Mouse (Mus musculus): ENCODE measurements at regions not wholly inside any gene's neighbourhood (a gene's known extent, or its start where the extent isn't known, plus 50 kb on each side); places are given as distances from the start of the nearest gene placed in this dataset.

DNA sequence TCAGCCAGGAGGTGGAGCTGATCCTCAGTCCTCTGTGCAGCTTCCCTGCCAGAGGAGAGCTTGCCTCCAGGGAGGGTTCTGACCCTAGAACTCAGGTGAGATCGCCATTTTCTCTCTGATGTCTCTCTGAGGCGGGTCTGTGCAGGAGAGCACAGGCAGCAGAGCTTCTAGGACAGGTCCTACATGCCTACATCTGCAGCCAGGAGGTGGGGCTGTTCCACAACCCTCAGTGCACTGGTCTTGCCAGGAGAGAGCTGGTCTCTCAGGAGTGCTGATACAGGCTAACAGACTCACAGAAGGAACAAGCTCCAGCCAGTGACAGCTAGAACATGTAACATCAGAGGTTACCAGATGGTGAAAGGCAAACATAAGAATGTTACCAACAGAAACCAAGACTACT is 165.4 kb downstream of the Tmem17 start:
- Histone ChIP-seq H3K4me3 (ENCODE audit: insufficient read depth in 1 of 2, low read depth in 1 of 2, low read length in 2 of 2, poor library complexity in 1 of 2, severe bottlenecking in 1 of 2) (no peak overlapping the region), H3K4me1 (ENCODE audit: control insufficient read depth in 2 of 2, insufficient read depth in 2 of 2, low read length in 2 of 2, poor library complexity in 1 of 2) (no peaks in the 10 kb centered on the region), H3K9ac (ENCODE audit: insufficient read depth, low read depth, low read length, poor library complexity, severe bottlenecking) (no peak overlapping the region), H3K9me3 (ENCODE audit: control insufficient read depth, insufficient read depth, low read depth, low read length) (no peaks in the 10 kb centered on the region; the same call in 1 of the 2 replicates), H3K27ac (ENCODE audit: insufficient read depth, low read depth, low read length, poor library complexity, severe bottlenecking) (no peak overlapping the region), H3K36me3 (ENCODE audit: control insufficient read depth, insufficient read depth, low read length, poor library complexity, severe bottlenecking) (no peaks in the 10 kb centered on the region)
- in situ Hi-C loops (cut with MboI; ENCODE audit: low sequenced_read_pairs in 2 of 2, unreplicated experiment in 2 of 2) = no loop called here
- no peak for DNase-seq (ENCODE audit: low read depth, low spot score)
- TF ChIP-seq CHD2 (IDR thresholded peaks at IDR 0.05; ENCODE audit: low read depth, low read length) = no peak
- no peak for TF ChIP-seq MAFK (IDR thresholded peaks at IDR 0.05; ENCODE audit: insufficient read depth, low read depth, low read length)
- TF ChIP-seq HCFC1 (IDR thresholded peaks at IDR 0.05; ENCODE audit: borderline replicate concordance, insufficient read depth, low read length) = no peak
- TF ChIP-seq ZC3H11A (IDR thresholded peaks at IDR 0.05; ENCODE audit: borderline replicate concordance, low read depth, low read length) = 0 out of 2 replicates have a peak, but pooled peaks have one; percentile 21
- no peak for TF ChIP-seq ZNF384 (IDR thresholded peaks at IDR 0.05; ENCODE audit: low read depth, low read length)

DNA sequence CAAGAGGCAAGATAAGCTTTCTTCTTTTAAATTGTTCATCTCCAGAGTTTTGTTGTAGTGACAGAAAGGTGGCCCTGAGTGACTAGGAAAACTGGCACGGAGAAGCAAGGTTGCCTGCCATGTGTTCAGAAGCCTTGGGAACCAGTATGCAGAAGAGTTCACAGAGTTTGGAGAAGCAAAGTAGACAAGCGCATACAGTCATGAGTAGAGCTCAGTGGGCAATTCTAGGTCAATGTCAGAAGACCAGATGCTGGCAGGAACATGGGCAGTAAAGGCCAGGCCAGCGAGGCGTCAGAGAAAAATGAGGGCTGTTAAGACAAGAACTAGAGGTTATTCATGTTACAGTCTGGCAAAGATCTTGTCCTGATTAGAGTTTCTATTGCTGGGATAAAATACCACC is 172.7 kb downstream of the Tmem17 start:
- TF ChIP-seq ZC3H11A (IDR thresholded peaks at IDR 0.05; ENCODE audit: borderline replicate concordance, low read depth, low read length) (no peak), MAFK (IDR thresholded peaks at IDR 0.05; ENCODE audit: insufficient read depth, low read depth, low read length) (no peak), ZNF384 (IDR thresholded peaks at IDR 0.05; ENCODE audit: low read depth, low read length) (no peak), CHD2 (IDR thresholded peaks at IDR 0.05; ENCODE audit: low read depth, low read length) (no peak), HCFC1 (IDR thresholded peaks at IDR 0.05; ENCODE audit: borderline replicate concordance, insufficient read depth, low read length) (no peak)

DNA sequence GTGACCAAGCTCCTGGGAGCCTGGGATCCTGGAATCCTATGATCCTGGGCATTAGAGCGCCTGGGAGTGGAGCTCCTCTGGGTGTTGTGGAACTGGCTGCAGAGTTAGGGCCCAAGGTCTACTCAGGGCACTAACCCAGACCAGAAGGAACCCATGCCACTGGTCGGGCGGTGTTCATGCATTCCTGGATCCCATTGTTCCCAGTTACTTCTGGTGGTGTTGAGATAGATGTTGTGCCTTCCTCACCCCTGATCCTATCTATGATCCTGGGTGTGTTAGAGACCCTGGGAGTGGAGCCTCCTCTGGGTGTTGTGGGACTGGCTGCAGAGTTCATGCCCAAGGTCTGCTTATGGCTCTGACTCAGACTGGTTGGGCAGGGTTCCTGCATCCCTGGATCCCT is 169.9 kb downstream of the B3gnt2 start:
- in situ Hi-C loops (cut with MboI; ENCODE audit: low sequenced_read_pairs in 2 of 2, unreplicated experiment in 2 of 2) = no loop called here

More for the DNA sequence above, 172.7 kb downstream of the Tmem17 start:
- in situ Hi-C loops (cut with MboI; ENCODE audit: low sequenced_read_pairs in 2 of 2, unreplicated experiment in 2 of 2) = no loop called here
- Histone ChIP-seq H3K36me3 (ENCODE audit: control insufficient read depth, insufficient read depth, low read length, poor library complexity, severe bottlenecking) (no peaks in the 10 kb centered on the region), H3K4me3 (ENCODE audit: insufficient read depth in 1 of 2, low read depth in 1 of 2, low read length in 2 of 2, poor library complexity in 1 of 2, severe bottlenecking in 1 of 2) (no peak overlapping the region), H3K27ac (ENCODE audit: insufficient read depth, low read depth, low read length, poor library complexity, severe bottlenecking) (no peak overlapping the region), H3K9me3 (ENCODE audit: control insufficient read depth, insufficient read depth, low read depth, low read length) (no peaks in the 10 kb centered on the region), H3K9ac (ENCODE audit: insufficient read depth, low read depth, low read length, poor library complexity, severe bottlenecking) (no peak overlapping the region), H3K4me1 (ENCODE audit: control insufficient read depth in 2 of 2, insufficient read depth in 2 of 2, low read length in 2 of 2, poor library complexity in 1 of 2) (no peaks in the 10 kb centered on the region)
- DNase-seq (ENCODE audit: low read depth, low spot score) = no peak

DNA sequence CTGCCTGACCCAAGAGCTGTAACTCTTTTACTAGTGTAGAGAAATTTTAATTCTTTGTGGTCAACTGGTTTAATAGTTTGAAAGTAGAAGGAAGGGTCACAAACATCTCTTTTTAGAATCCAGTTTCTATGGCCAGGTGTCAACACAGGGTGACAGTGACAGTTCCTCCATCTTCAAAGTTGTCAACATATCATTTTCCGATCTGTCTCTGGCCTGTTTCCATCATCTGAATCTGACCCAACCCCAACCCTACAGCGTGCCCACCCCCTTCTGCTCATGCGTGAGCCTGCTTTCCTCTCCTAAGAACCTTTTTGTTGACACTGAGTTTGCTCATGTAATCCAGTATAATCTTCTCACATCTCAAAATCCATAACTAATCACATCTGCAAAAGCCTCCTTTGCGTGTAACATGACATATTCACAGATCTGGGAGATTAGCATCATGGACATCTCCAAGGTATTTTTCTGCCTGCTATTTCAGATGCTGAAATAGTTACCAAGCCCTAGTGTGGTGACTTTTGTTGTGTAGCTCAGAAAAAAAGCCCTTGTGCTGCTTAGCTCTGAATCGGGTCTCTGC is 168.4 kb downstream of the B3gnt2 start:
- H3K9ac ChIP-seq (ENCODE audit: insufficient read depth, low read depth, low read length, poor library complexity, severe bottlenecking) = no peak overlapping the region
- no peak for TF ChIP-seq MAFK (IDR thresholded peaks at IDR 0.05; ENCODE audit: insufficient read depth, low read depth, low read length)
- no peak for TF ChIP-seq HCFC1 (IDR thresholded peaks at IDR 0.05; ENCODE audit: borderline replicate concordance, insufficient read depth, low read length)
- no peak for TF ChIP-seq ZNF384 (IDR thresholded peaks at IDR 0.05; ENCODE audit: low read depth, low read length)
- TF ChIP-seq CHD2 (IDR thresholded peaks at IDR 0.05; ENCODE audit: low read depth, low read length) = no peak
- no peak for TF ChIP-seq ZC3H11A (IDR thresholded peaks at IDR 0.05; ENCODE audit: borderline replicate concordance, low read depth, low read length)
- no peak overlapping the region for H3K27ac ChIP-seq (ENCODE audit: insufficient read depth, low read depth, low read length, poor library complexity, severe bottlenecking)
- H3K36me3 ChIP-seq (ENCODE audit: control insufficient read depth, insufficient read depth, low read length, poor library complexity, severe bottlenecking) = no peaks in the 10 kb centered on the region
- in situ Hi-C loops (cut with MboI; ENCODE audit: low sequenced_read_pairs in 2 of 2, unreplicated experiment in 2 of 2) = no loop called here
- H3K9me3 ChIP-seq (ENCODE audit: control insufficient read depth, insufficient read depth, low read depth, low read length) = no peaks in the 10 kb centered on the region
- no peaks in the 10 kb centered on the region; a peak in 1 of 4 replicates for H3K4me1 ChIP-seq (ENCODE audit: control insufficient read depth in 2 of 2, insufficient read depth in 2 of 2, low read length in 2 of 2, poor library complexity in 1 of 2)
- DNase-seq (ENCODE audit: low read depth, low spot score) = no peak
- no peak overlapping the region for H3K4me3 ChIP-seq (ENCODE audit: insufficient read depth in 1 of 2, low read depth in 1 of 2, low read length in 2 of 2, poor library complexity in 1 of 2, severe bottlenecking in 1 of 2)

More for the DNA sequence above, 169.9 kb downstream of the B3gnt2 start:
- Histone ChIP-seq H3K27ac (ENCODE audit: insufficient read depth, low read depth, low read length, poor library complexity, severe bottlenecking) (no peak overlapping the region), H3K36me3 (ENCODE audit: control insufficient read depth, insufficient read depth, low read length, poor library complexity, severe bottlenecking) (no peaks in the 10 kb centered on the region), H3K4me1 (ENCODE audit: control insufficient read depth in 2 of 2, insufficient read depth in 2 of 2, low read length in 2 of 2, poor library complexity in 1 of 2) (no peaks in the 10 kb centered on the region; a peak in 1 of 4 replicates), H3K9ac (ENCODE audit: insufficient read depth, low read depth, low read length, poor library complexity, severe bottlenecking) (no peak overlapping the region), H3K9me3 (ENCODE audit: control insufficient read depth, insufficient read depth, low read depth, low read length) (no peaks in the 10 kb centered on the region), H3K4me3 (ENCODE audit: insufficient read depth in 1 of 2, low read depth in 1 of 2, low read length in 2 of 2, poor library complexity in 1 of 2, severe bottlenecking in 1 of 2) (no peak overlapping the region)
- no peak for TF ChIP-seq ZNF384 (IDR thresholded peaks at IDR 0.05; ENCODE audit: low read depth, low read length)
- no peak for TF ChIP-seq MAFK (IDR thresholded peaks at IDR 0.05; ENCODE audit: insufficient read depth, low read depth, low read length)
- no peak for TF ChIP-seq CHD2 (IDR thresholded peaks at IDR 0.05; ENCODE audit: low read depth, low read length)
- TF ChIP-seq ZC3H11A (IDR thresholded peaks at IDR 0.05; ENCODE audit: borderline replicate concordance, low read depth, low read length) = no peak
- no peak for TF ChIP-seq HCFC1 (IDR thresholded peaks at IDR 0.05; ENCODE audit: borderline replicate concordance, insufficient read depth, low read length)
- no peak for DNase-seq (ENCODE audit: low read depth, low spot score)

Data from ES-E14 (cell line).